Mouse (Mus musculus) sigmoid colon, adult 10 weeks (tissue): Measurements from ENCODE around the gene Rsbn1. TPM values are rescaled to one million over a fixed set of nuclear protein-coding genes. Genes with fewer than 3 reads are reported as not detected.

Experiments
- polyA plus RNA-seq: library from polyadenylated mRNA; stranded (reverse); fragments of 350-450 nt; fragmentation: Illumina TruSeq; extraction: RNeasy Lipid Tissue Mini Kit (QIAGEN cat#74804); gene quantifications from one replicate; pipeline ENCODE4 v1.2.3, GENCODE M21; 2014; ENCODE audit warnings: low read depth, low replicate concordance

The Rsbn1 gene
- polyA plus RNA-seq = 57.3 TPM

DNA sequence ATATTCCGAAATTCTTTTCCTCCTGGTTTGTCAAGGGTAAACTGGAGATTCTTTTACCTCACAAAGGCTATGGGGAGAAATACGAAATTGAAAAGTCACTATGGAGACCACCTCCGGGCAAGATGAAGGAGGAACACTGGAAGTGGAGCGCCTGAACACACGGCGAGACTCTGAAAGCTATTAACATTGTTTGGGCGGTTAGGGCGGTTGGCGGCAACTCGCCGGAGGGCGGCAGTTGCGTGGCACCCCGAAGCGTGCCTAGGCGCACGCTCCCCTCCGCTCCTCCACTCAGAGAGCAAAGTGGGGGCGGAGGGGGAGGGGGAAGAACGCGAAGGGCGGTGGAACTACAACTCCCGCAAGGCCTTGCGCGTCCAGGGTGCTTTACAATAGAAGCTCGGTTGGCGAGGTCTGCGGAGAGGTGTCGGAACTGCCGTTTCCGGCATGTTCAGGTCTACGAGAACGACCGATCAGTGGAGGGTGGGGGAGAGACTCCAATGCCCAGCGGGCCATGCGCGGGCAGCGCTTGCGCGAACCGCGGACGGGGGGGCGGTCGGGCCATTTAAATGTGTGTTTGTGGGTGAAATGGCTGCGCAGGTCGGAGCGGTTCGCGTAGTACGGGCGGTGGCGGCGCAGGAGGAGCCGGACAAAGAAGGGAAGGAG is at the start of gene Rsbn1:
TSS of gene Rsbn1 (plus strand) at position 111 of the 660 bp plus-strand sequence.

DNA sequence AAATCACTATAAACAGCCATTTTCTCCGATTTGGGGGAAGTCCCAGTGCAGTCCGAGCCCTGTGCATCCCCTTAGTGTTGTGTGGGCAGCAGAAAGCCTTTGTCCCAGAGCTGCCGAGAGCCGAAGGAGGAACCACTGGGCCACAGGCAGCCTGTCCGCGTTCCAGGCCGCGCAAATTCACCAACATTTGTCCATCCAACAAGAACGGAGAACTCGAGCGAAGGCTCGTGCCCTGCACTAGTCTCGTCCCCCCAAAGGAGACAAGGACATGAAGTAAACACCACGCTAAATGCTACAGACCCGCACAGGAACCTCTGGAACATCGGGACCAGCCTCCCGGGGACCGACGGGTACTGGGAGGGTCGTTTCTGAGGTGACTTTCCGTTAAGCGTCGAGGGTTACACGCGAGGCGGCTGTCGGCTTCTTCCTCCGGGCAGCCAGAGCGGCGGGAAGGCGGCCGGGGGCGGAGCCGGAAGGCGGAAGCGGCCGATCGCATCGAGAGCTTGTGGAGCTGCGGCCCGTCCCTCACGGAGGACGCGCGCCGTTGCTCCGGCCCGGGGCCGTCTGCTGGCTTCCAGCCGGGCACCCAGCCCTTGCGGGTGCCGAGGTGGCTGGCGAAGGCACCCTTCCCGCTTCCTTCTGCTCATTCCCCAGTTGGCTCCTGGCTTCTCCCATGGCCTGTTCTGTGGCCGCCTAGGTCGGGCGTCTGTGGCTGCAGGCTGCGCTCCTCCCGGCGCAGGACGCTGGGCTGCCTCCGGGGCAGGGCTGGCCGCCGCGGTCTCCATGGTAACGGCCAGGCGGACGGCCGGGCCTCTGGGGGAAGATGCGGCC is 54.2 kb downstream of the Rsbn1 start, which contains the start of gene Phtf1:
TSS of gene Phtf1 (plus strand) at position 250 of the 831 bp plus-strand sequence.

Other genes starting within 250 kb of the Rsbn1 start
- 7.2 TPM for gene Olfml3, start 176.1 kb upstream of the Rsbn1 start, polyA plus RNA-seq
- gene Gm10964, start 174.8 kb upstream of the Rsbn1 start, polyA plus RNA-seq = not detected
- 120 TPM for gene Hipk1, start 122.6 kb upstream of the Rsbn1 start, polyA plus RNA-seq
- 9.7 TPM for gene Dclre1b, start 104.7 kb upstream of the Rsbn1 start, polyA plus RNA-seq
- gene Ap4b1, start 104.6 kb upstream of the Rsbn1 start, polyA plus RNA-seq = 17.0 TPM
- not detected for gene Gm43064, start 104.5 kb upstream of the Rsbn1 start, polyA plus RNA-seq
- 0.85 TPM for gene Bcl2l15, start 81.5 kb upstream of the Rsbn1 start, polyA plus RNA-seq
- 11.2 TPM for gene Ptpn22, start 54.3 kb upstream of the Rsbn1 start, polyA plus RNA-seq
- 23.2 TPM for gene Phtf1, start 54.0 kb downstream of the Rsbn1 start, polyA plus RNA-seq